Mouse (Mus musculus) limb, embryonic 11.5 days (tissue): Measurements from ENCODE around the gene Gm9903. TPM values are rescaled to one million over a fixed set of nuclear protein-coding genes. Genes with fewer than 3 reads are reported as not detected.

Source experiments
- polyA plus RNA-seq: library from polyadenylated mRNA; unstranded; fragments of >200 nt; fragmentation: Nextera tagmentation; extraction: Ambion mirVana; gene quantifications from 2 replicates; pipeline ENCODE4 v1.2.1, GENCODE M21; 2014

The Gm9903 gene
- polyA plus RNA-seq, 1 experiment from 2014 or later = 0.21 TPM

Other genes starting within 250 kb of the Gm9903 start
- not detected in 2 replicates for gene Nkx1-1, start 195.9 kb upstream of the Gm9903 start, polyA plus RNA-seq
- gene Fam53a, start 290 bp upstream of the Gm9903 start, polyA plus RNA-seq = 74.5 and 74.8 TPM in 2 replicates
- 336 and 338 TPM in 2 replicates for gene Slbp, start 22.6 kb downstream of the Gm9903 start, polyA plus RNA-seq
- gene Tacc3, start 28.2 kb downstream of the Gm9903 start, polyA plus RNA-seq = 316 and 328 TPM in 2 replicates
- 41.7 and 43.4 TPM in 2 replicates for gene Tmem129, start 28.5 kb downstream of the Gm9903 start, polyA plus RNA-seq
- gene Fgfr3, start 91.7 kb downstream of the Gm9903 start, polyA plus RNA-seq = 11.6 TPM in 2 replicates
- 54.4 and 56.4 TPM in 2 replicates for gene Letm1, start 152.9 kb downstream of the Gm9903 start, polyA plus RNA-seq
- 78.7 and 81.0 TPM in 2 replicates for gene Nsd2, start 190.8 kb downstream of the Gm9903 start, polyA plus RNA-seq